Mouse (Mus musculus) heart, postnatal 14 days (tissue): ENCODE measurements around the gene Hist1h1t. TPM values are rescaled to one million over a fixed set of nuclear protein-coding genes. Genes with fewer than 3 reads are reported as not detected.
"Not testable (repeated sequence)": the region's sequence is repeated elsewhere in the genome, so short reads cannot be mapped to it uniquely, and the experiment has no call there.

Experiments used
- DNase-seq, 2 experiments: peaks; one replicate each; pipeline ENCODE4 v3.0.0; 2021 to 2022
- intact Hi-C: fragments of 180-260 bp; cut with DNase I; formaldehyde crosslinking; loops from one replicate; pipeline ENCODE4 v1.15.1; 2025
- long read RNA-seq, 2 experiments: library from polyadenylated mRNA; stranded (forward); transcript quantifications; one replicate each; pipeline ENCODE4 v2.0.0; 2021
- total RNA-seq, 2 experiments: library from RNA; stranded (reverse); gene quantifications; 2 replicates each; pipeline ENCODE4 v1.2.3; 2021

Gene Hist1h1t
- total RNA-seq = under 1 TPM; 0.31 to 0.32 TPM
- long read RNA-seq, experiment 1 = 0 reads
- long read RNA-seq, experiment 2 = 0 reads

DNA sequence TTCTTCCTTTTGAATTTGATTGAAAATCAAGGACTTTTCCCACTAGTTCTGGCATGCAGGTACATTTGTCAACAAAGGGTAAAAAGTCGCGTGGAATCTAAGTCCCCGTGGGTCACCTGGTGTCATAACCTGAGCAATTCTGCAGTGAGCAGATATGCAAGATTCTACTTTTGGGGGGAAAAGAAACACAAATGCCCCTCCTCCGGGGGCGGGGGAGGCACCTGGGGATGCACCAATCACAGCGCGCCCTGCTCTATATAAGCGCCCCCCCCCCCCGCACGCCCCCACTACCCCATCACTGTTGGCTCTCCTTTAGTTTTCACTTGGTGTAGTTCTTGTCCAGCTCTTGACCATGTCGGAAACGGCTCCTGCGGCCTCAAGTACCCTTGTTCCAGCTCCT, at the start of gene Hist1h1t:
TSS of gene Hist1h1t (plus strand) at position 301 of the 400 bp plus-strand sequence.
- intact Hi-C loops = loop anchor here (5.0 kb wide), 3 partner anchors 73 to 153 kb away; partner anchors contain the start of genes Hist1h1e, Hist1h2be, Hist1h2bh and Hist1h3f
- DNase-seq = no peak

DNA sequence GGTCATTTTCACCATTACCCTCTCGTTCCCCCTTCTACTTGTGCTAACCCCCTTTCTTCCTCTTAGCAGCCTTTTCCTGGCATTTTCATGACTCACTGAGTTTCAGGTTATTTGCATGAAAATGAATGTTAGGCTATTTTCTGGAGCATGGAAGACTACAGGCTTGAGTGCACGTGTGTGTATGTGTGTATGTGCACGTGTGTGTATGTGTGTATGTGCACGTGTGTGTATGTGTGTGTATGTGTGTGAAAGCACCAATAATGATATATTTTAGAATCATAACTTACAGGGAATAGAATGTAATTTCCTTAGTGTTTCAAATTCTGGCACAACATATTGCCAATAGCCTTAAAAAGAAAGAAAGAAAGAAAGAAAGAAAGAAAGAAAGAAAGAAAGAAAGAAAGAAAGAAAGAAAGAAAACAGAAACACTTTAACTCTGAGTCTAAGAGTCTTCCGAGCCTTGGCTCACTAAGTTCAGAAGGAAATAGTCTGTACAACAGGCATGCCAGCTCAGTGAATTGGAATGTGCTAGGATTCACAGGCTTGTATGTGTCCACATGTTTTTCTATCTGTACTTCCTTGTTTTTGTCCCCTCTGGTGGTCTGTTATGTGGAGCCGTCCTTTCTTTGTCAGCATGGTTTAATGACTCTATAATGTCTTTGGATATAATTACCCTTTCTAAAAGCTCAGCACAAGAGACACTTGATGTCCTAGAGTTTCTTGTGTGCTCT, 35.8 kb upstream of the Hist1h1t start:
- intact Hi-C loops = no loop called here
- DNase-seq = no peak

DNA sequence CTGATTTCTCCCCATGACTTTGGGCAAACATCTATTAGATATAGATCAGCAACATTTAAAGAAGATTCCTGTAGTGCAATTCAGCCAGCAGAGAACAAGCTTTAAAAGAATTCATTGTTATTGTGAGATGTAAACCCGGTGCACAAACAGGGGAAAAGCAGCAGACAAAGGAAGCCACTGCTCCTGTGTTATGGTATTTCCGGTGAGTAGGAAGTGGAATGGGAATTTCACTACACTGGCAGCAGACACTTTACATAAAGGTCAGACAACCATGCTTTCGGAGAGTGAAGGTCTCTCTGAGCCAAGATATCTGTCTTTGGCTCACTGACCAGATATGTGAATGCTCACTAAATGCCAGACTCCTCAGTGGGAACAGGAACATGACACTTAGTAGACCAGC, 33.1 kb upstream of the Hist1h1t start:
- DNase-seq = no peak
- intact Hi-C loops = no loop called here

DNA sequence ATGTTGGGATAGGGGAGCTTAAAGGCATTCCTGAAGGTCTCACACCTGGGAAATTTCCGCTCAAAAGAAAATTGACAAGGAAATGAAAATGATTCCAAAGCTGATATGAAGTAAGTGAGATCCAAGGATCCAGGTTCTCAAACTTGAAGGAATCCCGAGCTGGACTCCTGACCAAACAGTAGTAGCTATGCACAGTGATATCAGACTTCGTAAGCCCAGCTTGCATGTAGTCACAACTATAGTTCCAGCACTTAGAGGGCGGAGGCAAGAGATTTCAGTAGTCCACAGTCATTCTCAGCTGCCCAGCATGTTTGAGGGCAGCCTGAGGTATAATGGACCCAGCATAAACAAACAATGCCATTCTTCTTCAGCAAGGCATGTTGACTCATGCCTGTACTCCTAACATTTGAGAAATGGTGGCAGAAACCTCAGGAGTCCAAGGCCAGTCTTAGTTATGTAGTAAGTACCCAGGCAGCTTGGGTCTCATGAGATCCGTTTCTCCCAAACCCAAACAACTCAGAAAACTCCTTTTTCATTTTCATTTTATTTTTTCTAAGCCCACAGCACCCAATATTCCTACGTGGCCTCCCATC, 13.5 kb upstream of the Hist1h1t start:
- DNase-seq = no peak
- intact Hi-C loops = loop anchor here (2.0 to 10.0 kb wide), 5 partner anchors 51 to 1640 kb away; partner anchors contain the start of genes Hist1h1c, Hist1h1e, Hist1h2ag and Hist1h2bj

DNA sequence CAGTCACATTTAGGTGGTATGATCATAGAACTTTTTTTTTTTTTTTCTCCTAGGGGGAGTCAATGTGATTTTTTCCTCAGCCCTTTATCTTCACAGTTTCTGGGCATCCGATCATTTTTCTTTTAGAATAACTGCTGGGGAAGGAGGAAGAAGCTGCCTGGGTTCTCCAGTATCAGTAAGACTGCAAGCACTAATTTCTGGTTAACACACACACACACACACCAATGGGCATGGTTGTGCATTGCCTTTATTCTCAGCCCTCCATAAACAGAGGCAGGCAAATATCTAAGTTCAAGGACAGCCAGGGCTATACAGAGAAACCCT, 13.0 kb upstream of the Hist1h1t start:
- intact Hi-C loops = loop anchor here (2.0 to 10.0 kb wide), 5 partner anchors 52 to 1640 kb away; partner anchors contain the start of genes Hist1h1c, Hist1h1e, Hist1h2ag and Hist1h2bj
- no peak for DNase-seq

DNA sequence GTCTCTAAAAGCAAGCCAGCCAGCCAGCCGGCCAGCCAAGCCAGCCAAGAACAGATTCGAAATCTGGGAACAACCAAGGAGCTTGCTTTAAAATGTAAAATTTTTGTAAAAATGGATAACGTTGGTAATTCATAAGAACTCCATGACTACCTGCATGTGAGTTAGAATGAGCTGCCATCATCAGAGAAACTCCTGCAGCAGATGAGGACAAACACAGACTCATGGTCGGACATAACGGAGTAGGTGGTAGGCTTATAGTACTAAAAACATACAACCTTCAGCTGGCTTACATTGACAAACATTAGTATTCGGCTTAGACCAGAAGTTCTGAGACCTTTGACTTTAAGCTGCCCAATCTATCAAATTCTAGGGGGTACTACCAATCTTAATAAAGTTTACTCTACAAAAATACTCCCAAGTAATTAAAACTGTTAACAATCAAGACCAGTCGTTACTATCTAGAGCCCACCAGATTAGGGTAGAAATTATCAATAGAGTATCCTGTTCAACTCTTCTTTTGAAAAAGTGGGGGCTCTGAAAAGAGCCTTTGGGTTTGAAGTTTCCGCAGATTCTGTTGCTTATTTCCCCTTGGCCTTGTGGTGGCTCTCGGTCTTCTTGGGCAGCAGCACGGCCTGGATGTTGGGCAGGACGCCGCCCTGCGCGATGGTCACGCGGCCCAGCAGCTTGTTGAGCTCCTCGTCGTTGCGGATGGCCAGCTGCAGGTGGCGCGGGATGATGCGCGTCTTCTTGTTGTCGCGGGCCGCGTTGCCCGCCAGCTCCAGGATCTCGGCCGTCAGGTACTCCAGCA, 12.5 kb upstream of the Hist1h1t start:
- DNase-seq = not testable (repeated sequence)
- intact Hi-C loops = loop anchor here (2.0 to 10.0 kb wide), 5 partner anchors 52 to 1641 kb away; partner anchors contain the start of genes Hist1h1c, Hist1h1e, Hist1h2ag and Hist1h2bj

DNA sequence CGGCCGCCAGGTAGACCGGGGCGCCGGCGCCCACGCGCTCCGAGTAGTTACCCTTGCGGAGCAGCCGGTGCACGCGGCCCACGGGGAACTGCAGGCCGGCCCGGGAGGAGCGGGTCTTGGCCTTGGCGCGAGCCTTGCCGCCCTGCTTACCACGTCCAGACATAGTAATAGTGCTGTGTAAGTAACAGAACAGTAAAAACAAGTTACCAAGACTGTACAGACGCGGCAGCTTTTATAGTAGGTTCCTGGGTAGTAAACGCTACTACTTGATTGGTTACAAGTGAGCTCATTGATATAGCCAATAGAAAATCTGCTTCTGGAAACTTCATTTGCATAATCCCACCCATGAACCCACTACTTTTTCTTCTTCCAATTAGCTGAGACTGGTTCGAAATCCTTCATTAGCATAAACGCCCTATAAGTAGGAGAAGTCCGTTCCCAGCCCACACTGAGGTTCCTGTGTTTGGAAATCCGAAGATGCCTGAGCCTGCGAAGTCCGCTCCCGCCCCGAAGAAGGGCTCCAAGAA, 11.8 kb upstream of the Hist1h1t start, which contains the start of the genes Hist1h2ac and Hist1h2bc:
TSS of gene Hist1h2ac (minus strand) at position 194 of the 527 bp plus-strand sequence.
TSS of gene Hist1h2bc (plus strand) at position 445 of the 527 bp plus-strand sequence.
- intact Hi-C loops = loop anchor here (2.0 to 10.0 kb wide), 5 partner anchors 51 to 1642 kb away; partner anchors contain the start of genes Hist1h1c, Hist1h1e, Hist1h2ag and Hist1h2bj
- peak; percentile 73 to 77 for DNase-seq

DNA sequence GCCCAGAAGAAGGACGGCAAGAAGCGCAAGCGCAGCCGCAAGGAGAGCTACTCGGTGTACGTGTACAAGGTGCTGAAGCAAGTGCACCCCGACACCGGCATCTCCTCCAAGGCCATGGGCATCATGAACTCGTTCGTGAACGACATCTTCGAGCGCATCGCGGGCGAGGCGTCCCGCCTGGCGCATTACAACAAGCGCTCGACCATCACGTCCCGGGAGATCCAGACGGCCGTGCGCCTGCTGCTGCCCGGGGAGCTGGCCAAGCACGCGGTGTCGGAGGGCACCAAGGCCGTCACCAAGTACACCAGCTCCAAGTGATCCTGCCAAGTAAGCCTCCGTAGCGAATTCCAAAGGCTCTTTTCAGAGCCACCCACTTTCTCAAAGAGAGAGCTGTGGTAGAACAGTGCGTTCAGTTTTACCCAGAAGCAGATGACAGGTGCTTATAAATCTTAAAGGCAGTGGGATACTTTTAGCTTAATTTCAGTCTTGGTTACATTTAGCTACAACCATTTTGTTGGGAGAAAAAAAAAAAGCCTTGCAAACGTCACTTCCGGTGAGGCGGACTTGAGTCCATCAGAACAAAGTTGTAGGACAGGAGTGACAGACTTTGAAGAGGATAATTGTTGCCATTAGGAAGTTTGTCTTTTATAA, 11.2 kb upstream of the Hist1h1t start:
- intact Hi-C loops = loop anchor here (5.0 to 10.0 kb wide), 3 partner anchors 50 to 1642 kb away; partner anchors contain the start of genes Hist1h1c, Hist1h2ag, Hist1h2bj and Hist1h4i
- DNase-seq = peak; percentile 30 to 66

DNA sequence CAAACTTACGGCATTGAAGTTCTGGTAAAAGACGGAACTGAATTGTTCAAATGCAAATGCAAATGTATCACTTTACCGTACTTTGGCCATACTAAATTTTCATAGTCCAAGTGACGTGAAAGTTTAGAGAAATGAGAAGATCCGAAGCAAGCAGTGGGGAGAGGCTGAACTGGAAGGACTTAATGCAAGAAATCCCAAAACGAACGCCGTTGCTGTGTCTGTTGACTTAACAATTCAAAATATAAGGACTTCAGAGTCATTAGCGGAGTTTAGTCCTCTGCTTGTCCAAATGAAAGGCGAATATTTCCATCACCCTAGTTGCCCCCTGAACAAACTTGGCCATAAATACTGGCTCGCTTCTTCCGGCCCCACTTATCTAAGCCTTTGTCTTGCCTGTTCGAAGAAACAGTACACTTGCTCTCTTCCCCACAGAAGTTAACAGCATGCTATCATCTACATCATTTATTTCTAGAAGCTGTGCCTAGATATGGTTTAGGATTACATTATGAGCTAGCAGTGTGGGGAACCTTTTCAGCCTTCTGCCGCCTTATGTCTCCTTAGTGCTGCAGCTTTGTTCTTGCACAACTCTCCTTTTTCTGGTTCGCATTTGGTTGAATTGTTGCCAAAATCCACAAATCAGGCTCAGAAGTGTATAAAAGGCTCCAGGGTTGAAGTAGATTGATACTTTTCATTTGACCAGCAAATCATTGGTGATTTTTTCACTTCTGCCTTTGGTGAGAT, 10.3 kb upstream of the Hist1h1t start:
- DNase-seq = no peak

DNA sequence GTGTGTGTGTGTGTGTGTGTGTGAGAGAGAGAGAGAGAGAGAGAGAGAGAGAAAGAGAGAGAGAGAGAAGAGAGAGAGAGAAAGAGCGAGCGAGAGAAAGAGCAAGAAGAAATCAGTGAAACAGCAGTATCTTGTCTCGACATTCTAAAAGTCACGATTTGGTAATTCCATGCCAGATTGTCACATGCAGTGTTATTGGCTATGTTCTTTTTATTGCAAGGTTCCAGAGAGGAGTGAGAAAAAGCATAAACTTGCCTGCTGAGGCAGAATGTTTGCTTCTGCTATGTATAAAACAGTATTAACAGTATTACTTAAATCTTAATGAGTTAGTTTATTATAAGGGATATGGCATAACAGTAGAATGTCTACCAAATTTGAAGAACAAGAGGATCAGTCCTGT, 9.6 kb upstream of the Hist1h1t start:
- intact Hi-C loops = loop anchor here (1.0 to 10.0 kb wide), 2 partner anchors 10 to 49 kb away; partner anchors contain the start of gene Hist1h1c
- DNase-seq = no peak

More for the DNA sequence above, 10.3 kb upstream of the Hist1h1t start:
- intact Hi-C loops = loop anchor here (1.0 to 10.0 kb wide), 2 partner anchors 11 to 50 kb away; partner anchors contain the start of gene Hist1h1c

DNA sequence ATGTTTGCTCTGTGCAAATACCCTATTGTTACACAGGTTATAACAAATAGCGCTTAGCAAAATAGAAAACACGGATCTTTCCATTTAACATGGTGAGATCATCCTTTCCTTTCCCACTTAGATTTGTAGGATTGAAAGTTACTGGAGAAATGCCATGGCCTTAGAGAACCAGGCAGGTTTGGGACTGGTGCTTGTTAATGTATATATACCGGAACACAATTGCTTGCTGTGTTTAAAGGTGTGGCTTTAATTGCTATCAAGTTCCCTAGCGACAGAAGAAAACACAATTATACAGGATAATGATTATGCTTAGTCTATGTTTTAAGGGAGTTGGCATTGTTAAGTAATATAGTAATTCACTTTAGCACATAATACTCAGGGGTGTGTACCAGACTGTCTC, 8.4 kb upstream of the Hist1h1t start:
- intact Hi-C loops = loop anchor here (10.0 kb wide), 1 partner anchor 48 kb away; the partner anchor contains the start of gene Hist1h1c
- no peak for DNase-seq

DNA sequence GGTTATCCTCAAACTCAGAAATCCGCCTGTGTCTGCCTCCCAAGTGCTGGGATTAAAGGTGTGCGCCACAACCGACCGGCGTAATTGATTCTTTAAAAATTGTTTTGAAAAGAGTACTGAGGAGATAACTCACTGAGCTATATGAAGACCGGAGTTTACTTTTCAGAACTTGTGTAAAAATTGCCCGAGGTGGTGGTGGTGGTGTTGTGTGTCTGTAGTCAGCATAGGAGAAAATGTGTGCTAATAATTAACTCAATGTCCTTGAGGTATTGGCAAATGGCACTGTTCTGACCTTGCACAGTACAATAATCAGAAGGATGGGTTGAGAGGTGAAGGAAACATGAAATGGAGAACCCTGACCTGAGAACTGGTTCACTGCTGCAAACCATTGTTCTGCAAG, 7.7 kb upstream of the Hist1h1t start:
- DNase-seq = no peak
- intact Hi-C loops = loop anchor here (10.0 kb wide), 1 partner anchor 47 kb away; the partner anchor contains the start of gene Hist1h1c

DNA sequence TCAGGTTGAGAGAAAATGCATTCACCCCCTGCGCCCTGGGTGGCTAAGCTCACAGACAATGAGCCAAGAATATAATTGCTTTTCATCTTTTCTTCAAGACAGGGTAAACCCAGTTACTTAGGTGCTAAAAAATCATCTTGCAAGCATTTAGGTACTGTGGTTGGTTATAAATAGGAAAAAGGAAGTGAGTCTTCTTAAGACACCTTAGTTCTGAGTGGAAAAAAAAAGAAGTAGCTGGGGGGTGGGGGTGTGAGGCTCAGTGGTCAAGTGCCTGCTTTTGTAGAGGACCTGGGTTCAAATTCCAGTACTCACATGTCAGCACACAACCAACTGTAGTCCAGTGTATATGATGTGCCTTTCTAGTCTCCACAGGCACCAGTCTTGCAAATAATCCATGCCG, 6.7 kb upstream of the Hist1h1t start:
- intact Hi-C loops = loop anchor here (10.0 kb wide), 1 partner anchor 46 kb away; the partner anchor contains the start of gene Hist1h1c
- no peak for DNase-seq

DNA sequence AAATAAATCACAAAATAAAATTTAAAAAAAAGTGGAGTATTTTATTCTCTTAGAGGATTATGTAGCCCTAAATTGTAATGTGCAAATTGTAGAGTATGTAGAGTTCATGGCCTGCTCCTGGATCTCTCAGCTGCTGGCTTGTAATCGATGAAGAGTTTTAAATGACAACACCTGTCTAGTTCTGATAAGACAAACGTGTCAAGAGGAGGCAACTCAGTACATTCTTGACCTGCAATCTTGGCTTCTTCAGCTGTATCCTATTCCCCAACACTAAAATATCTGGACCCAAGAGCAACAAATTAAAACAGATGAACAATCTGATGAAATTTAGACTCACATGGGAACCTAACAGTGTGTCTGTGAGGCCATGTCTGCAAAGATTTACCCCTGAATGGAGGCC, 6.2 kb upstream of the Hist1h1t start:
- intact Hi-C loops = loop anchor here (10.0 kb wide), 1 partner anchor 45 kb away; the partner anchor contains the start of gene Hist1h1c
- DNase-seq = no peak

DNA sequence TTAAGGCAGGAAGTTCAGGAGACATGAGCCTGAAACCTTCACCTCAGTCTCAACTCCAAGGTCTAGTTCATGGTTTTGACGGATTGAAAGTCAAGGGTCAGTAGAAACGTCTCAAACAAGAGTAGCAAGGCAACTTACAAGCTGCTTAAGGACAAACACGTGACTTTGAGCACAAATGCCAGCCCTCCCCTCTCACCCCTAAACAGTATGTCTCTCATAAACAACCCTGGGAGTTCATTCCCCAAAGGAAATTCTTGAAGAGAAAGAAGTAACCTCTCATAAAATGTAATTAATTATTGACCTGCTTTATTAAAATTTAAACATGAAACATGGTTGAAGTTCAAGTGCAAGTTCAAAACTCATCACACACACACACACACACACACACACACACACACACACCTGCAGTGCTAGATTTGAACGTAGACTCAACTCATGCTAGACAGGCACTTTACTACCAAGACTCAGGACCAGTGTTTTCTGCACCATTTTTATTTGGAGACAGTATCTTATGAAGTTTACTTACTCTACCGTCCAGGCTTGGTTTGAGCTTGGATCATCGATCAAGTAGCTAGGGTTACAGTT, 1.7 kb upstream of the Hist1h1t start:
- DNase-seq = no peak
- intact Hi-C loops = no loop called here

DNA sequence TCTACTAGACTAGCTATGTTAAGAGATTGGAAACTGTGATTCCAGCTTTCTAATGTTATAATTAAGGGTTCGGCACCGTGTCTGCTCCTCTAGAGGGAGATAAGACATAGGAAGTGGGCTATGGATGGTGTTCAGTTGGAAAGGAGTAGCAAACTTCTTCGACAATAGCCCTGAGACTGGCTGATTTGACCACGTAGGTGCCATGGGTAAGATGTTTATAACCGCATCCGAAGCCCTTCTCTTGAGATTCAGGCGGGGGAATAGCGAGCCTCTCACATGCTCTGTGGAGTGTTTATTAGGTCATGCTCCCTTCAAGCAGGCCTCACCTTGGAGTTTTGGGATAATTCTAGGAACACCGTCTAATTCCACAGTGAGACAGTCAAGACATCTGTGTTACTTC, 658 bp upstream of the Hist1h1t start:
- intact Hi-C loops = loop anchor here (5.0 kb wide), 3 partner anchors 73 to 153 kb away; partner anchors contain the start of genes Hist1h1e, Hist1h2be, Hist1h2bh and Hist1h3f

DNA sequence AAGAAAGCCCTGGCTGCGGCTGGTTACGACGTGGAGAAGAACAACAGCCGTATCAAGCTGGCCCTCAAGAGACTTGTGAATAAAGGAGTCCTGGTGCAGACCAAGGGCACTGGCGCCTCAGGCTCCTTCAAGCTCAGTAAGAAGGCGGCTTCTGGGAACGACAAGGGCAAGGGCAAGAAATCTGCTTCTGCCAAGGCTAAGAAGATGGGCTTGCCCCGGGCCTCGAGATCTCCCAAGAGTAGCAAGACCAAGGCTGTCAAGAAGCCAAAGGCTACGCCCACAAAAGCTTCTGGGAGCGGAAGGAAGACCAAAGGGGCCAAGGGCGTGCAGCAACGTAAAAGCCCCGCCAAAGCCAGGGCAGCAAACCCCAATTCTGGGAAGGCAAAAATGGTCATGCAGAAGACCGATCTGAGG, 454 bp downstream of the Hist1h1t start:
- intact Hi-C loops = loop anchor here (1.0 to 5.0 kb wide), 4 partner anchors 11 to 154 kb away; partner anchors contain the start of genes Hist1h1e, Hist1h2be, Hist1h2bh and Hist1h3f
- DNase-seq = no peak

More for the DNA sequence above, 658 bp upstream of the Hist1h1t start:
- no peak for DNase-seq
